Mouse (Mus musculus): ENCODE measurements around the gene Btd.
"Not testable (repeated sequence)": the region's sequence is repeated elsewhere in the genome, so short reads cannot be mapped to it uniquely, and the experiment has no call there.

Gene Btd

GRCm38 (mm10) chr14:31640890-31641505, at the start of gene Btd, which contains the start of gene Hacl1:
Gene Btd, plus strand, starts transcription at chr14:31641028.
Gene Hacl1, minus strand, starts transcription at chr14:31641286.
- in situ Hi-C loops (cut with MseI, MboI), result no loop called here

DNA sequence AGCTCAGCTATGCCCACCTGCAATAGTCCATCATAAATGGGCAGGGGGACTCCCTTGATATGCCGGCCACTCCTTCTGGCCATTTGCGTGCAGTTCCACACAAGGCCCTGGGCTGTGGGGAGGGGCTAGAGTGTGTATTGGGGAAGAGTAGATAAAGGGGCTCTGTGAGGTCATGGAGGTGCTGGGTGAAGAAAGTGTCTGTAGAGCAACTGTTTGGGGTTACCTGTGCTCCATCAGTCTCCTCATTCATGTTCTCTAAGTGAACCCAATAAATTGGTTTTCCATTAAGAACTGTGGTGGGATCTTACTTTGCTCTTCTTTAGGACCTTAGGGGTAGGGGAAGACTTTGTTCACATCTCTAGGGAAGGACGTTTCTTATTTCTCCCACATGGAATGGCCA, 49.6 kb upstream of the Btd start, which contains the start of gene Colq:
TSS of gene Colq (minus strand) at position 101 of the 400 bp plus-strand sequence.
- in situ Hi-C loops (cut with MseI, MboI), result no loop called here

DNA sequence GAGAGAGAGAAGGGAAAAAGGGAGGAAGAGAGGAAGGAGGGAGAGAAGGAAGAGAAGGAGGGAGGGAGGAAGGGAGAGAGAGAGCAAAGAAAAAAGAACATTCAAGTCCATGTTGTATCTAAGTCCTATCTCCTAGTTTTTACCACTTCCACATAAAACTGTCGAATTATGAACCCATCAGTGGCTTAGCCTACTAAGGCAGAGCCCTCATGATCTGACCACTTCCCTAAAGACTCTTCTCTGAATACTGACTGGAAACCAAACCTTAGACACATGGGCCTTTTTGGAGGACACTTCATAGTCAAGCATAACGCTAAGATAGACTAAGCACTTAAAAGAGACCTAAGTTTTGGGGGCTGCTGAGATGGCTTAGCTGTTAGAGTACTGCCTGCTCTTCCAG, 47.8 kb upstream of the Btd start:
- in situ Hi-C loops (cut with MseI, MboI), result no loop called here

- in situ Hi-C loops (cut with MseI, MboI), result no loop called here
Measured at GRCm38 (mm10) chr14:31594693-31595092, 46.1 kb upstream of the Btd start.

GRCm38 (mm10) chr14:31596408-31596807, 44.4 kb upstream of the Btd start:
- in situ Hi-C loops (cut with MseI, MboI), result no loop called here

- in situ Hi-C loops (cut with MseI, MboI), result no loop called here
Measured at GRCm38 (mm10) chr14:31597446-31597845, 43.4 kb upstream of the Btd start.

GRCm38 (mm10) chr14:31601908-31602615, 38.8 kb upstream of the Btd start:
- in situ Hi-C loops (cut with MseI, MboI), result no loop called here

DNA sequence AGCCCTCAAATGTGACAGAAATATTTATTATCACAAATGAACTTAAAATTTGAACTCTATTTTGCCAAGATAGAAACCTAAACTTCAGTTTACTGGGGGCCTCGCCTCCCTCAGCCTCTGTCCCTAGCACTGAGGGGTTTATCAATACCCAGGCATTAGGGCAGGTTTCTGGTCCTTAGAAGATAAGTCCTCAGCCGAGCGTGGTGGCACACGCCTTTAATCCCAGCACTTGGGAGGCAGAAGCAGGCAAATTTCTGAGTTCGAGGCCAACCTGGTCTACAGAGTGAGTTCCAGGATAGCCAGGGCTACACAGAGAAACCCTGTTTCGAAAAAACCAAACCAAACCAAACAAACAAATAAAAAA, 38.2 kb upstream of the Btd start:
- in situ Hi-C loops (cut with MseI, MboI), result not testable (repeated sequence)

DNA sequence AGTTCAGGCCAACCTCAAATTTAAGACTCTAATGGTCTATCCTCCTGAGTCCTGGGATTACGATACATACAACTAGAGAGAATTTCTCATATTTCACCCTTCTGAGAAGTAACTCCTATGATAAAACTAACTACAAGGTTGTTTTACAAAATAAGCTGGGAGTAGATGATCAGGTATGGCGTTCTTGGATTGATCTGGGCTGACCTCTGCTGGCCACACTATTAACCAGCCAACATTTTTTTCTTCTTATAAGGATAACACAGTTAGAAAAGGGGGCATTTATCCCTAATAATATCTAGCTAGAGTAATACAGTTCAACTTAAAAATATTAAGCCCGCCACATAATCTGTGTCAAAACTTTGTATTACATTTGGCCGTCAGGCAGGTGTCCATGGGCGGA, 35.9 kb upstream of the Btd start:
- in situ Hi-C loops (cut with MseI, MboI), result no loop called here

- in situ Hi-C loops (cut with MseI, MboI), result no loop called here
Measured at GRCm38 (mm10) chr14:31605514-31605913, 35.3 kb upstream of the Btd start.

- in situ Hi-C loops (cut with MseI, MboI), result no loop called here
Measured at GRCm38 (mm10) chr14:31611986-31612385, 28.8 kb upstream of the Btd start.

DNA sequence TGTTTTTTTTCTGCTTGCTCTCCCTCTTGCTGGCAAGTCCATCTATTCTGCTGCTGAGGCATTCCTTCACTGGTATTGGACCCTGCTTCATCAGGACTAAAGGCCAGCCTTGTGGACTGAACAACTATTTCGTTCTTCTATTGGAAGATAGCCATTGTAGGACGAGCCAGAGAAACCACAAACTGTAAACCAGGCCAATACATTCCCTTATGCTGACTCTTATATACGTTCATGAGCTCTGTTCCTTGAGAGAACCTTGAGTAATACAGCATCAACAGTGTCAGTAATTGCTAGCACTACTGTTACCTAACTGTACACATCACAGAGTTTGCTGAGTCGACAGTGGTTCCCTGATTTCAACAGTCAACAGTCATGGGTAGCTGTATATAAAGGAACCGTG, 27.2 kb upstream of the Btd start:
- in situ Hi-C loops (cut with MseI, MboI), result no loop called here

DNA sequence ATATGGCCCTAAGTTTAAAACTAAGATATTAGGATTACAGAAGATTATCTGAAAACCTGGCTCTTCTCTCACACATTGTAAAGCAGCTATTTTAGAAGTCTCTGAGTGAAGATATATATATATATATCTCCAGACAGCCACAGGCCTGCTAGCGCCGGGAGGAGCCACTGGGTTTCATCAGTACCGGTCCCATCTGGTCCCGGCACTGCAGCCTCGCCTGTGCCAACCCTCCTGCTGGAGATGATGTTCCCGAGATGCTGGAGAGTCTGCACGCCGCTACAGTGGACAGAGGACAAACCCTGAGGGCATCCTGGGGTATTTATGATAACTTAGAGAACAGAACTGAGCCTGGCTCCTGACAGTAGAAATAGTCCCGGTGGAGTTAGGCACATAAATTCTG, 23.6 kb upstream of the Btd start:
- in situ Hi-C loops (cut with MseI, MboI), result no loop called here

DNA sequence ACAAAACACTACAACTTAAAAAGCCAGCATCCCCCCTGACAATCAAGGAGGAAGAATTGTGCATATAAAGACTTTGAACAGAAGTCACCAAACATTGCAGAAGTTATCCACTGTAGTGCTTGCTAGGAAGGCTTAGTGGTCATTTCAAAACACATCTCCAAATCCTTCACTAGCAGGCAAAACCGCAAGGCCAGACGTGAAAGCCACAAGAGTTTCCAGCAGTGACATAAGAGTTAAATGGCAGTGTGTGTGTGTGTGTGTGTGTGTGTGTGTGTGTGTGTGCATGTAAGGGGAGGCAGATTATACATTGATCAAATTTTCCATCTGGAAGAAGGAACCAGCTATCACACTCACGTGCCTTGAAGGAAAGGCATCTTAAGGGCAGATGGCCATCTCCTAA, 22.8 kb upstream of the Btd start:
- in situ Hi-C loops (cut with MseI, MboI), result no loop called here

GRCm38 (mm10) chr14:31620591-31621223, 20.1 kb upstream of the Btd start:
- in situ Hi-C loops (cut with MseI, MboI), result no loop called here

- in situ Hi-C loops (cut with MseI, MboI), result no loop called here
Measured at GRCm38 (mm10) chr14:31622748-31623147, 18.1 kb upstream of the Btd start.

- in situ Hi-C loops (cut with MseI, MboI), result no loop called here
Measured at GRCm38 (mm10) chr14:31630677-31631076, 10.2 kb upstream of the Btd start.

DNA sequence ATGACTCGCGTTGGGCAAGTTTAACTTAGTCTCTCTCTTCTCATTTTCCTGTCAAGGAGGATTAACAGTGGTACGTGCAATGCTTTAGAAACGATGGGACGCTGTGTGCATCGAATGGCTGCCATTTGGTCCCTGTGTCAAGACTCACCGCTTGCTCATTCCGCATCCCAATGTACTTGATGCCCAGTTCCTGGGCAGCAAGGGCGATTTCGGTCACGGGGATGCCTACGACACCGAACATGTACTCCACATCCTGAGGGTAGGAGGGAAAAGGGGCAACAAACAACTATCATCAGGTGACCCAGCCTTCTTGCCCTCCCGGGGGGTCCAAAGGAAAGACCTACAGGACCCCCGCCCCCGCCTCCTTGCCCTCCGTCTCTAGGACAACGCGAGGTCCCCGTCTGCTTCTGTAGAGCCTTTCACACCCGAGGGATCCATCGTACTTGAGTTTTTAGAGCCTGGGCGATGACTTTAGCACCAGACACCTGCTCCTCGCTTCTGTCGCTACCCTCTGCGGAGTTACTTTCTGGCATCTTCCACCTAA, 410 bp upstream of the Btd start, which contains the start of gene Gm49387:
TSS of gene Gm49387 (minus strand) at position 533 of the 544 bp plus-strand sequence.
- in situ Hi-C loops (cut with MseI, MboI), result no loop called here

DNA sequence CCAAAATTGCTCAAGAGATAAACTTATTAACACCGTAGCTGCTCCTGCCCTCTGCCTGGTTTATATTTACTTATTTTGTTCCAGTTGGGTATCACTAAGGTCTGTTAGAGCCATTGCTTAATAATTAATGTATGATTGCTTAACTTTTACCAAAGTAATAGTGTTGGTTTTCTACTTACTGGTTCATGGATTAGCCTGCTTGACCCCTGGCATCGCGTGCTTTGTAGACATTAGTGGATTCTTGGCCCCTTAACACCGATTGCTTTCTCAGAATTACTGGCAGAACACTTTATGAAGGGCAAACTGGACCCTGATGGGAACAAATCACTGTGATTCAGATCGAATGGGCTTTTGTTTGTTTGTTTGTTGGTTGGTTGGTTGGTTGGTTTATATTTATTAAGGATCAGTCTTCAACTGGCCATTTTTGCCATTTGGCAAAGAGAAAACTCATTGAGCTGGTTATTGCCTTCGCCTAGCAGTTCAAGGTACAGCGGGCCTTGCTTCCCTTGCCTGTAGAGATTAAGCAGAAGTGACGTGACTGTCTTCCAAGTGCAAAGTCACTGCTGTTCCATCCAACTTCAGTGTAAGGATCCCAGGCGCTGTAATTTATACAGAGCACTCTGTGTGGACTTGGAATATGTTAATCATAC, 803 bp downstream of the Btd start:
- in situ Hi-C loops (cut with MseI, MboI), result no loop called here

GRCm38 (mm10) chr14:31644183-31644830, 3.5 kb downstream of the Btd start:
- in situ Hi-C loops (cut with MseI, MboI), result no loop called here

GRCm38 (mm10) chr14:31644931-31645547, 4.2 kb downstream of the Btd start:
- in situ Hi-C loops (cut with MseI, MboI), result no loop called here
